Mouse (Mus musculus): Measurements from ENCODE around the gene Cenpo. TPM values are rescaled to one million over a fixed set of nuclear protein-coding genes. Genes with fewer than 3 reads are reported as not detected.
"Not testable (repeated sequence)": the region's sequence is repeated elsewhere in the genome, so short reads cannot be mapped to it uniquely, and the experiment has no call there.

The Cenpo gene
- polyA plus RNA-seq, 1 experiment from 2014 or later = 7.3 TPM

DNA sequence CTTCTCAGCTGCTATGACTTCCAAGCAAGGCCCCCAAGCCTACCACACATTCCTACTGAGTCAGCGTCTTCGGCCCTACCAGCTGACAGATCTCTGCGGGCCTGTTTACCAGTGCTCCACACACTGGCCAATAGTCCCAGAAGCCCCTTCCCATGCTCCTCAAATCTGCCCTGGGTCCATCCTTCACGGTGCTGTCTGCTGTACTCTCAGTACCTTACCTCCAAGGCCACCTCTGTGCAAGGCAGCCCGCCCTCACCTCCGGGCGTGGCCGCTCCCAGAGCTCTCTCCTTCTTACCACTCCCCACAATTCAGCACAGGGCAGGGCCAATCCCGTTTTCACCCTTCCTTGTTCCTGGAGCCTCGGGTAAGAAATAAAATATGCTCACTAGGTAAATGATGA, 11.6 kb upstream of the Cenpo start:
- H3K27ac ChIP-seq (replicated peaks in 1 of 2; ENCODE audit: control insufficient read depth in 1 of 2, insufficient read depth in 1 of 2, low read depth in 2 of 2, low read length in 2 of 2) = no peak overlapping the region
- no peaks in the 10 kb centered on the region for H3K9me3 ChIP-seq (ENCODE audit: control insufficient read depth, low read length)
- H3K36me3 ChIP-seq (ENCODE audit: control insufficient read depth, insufficient read depth, low read length) = peaks cover 12% of the 10 kb centered on the region
- H3K4me2 ChIP-seq (ENCODE audit: low read length) = no peak overlapping the region
- no peak overlapping the region for H3K9ac ChIP-seq (ENCODE audit: low read length)
- H3K4me1 ChIP-seq (ENCODE audit: control insufficient read depth in 2 of 2, insufficient read depth in 2 of 2, low read length in 2 of 2) = peaks cover 4 to 15% of the 10 kb centered on the region in 2 experiments; a peak in 3 of 4 replicates
- no peaks in the 10 kb centered on the region for H3K27me3 ChIP-seq (ENCODE audit: control insufficient read depth, insufficient read depth, low read length)
- 81% methylated on average over 10 of the region's 10 CpGs for WGBS
- ATAC-seq (ENCODE audit: insufficient number of reproducible peaks, insufficient read depth, low FRiP score, low read depth) = no peak
- no peak overlapping the region for H3K4me3 ChIP-seq (ENCODE audit: control insufficient read depth in 1 of 2, insufficient read depth in 1 of 2, low read depth in 1 of 2, low read length in 2 of 2)

DNA sequence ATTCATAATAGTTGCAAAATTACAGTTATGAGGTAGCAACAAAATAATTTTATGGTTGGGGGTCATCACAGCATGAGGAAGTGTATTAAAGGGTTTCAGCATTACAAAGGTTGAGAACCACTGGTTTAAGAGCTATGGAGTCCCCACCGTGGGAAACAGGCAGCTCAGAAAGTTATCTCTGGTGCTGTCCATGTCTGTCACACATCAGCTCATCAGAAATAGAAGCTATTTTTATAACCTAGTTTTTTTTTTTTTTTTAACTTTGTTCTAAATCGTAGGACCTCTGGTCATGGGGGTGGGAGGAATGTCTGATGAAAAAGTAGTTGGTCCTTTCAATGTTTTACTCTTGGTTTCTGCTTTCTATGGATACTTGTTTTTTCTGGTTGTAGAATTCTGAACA, 9.7 kb upstream of the Cenpo start:
- H3K27ac ChIP-seq (replicated peaks in 1 of 2; ENCODE audit: control insufficient read depth in 1 of 2, insufficient read depth in 1 of 2, low read depth in 2 of 2, low read length in 2 of 2) = no peak overlapping the region
- H3K9ac ChIP-seq (ENCODE audit: low read length) = no peak overlapping the region
- 18% methylated on average over 2 of the region's 2 CpGs for WGBS
- H3K4me1 ChIP-seq (ENCODE audit: control insufficient read depth in 2 of 2, insufficient read depth in 2 of 2, low read length in 2 of 2) = peaks cover 7 to 20% of the 10 kb centered on the region in 2 experiments
- H3K9me3 ChIP-seq (ENCODE audit: control insufficient read depth, low read length) = no peaks in the 10 kb centered on the region
- no peak overlapping the region for H3K4me3 ChIP-seq (ENCODE audit: control insufficient read depth in 1 of 2, insufficient read depth in 1 of 2, low read depth in 1 of 2, low read length in 2 of 2)
- H3K4me2 ChIP-seq (ENCODE audit: low read length) = no peak overlapping the region
- H3K36me3 ChIP-seq (ENCODE audit: control insufficient read depth, insufficient read depth, low read length) = peaks cover 7% of the 10 kb centered on the region
- ATAC-seq (ENCODE audit: insufficient number of reproducible peaks, insufficient read depth, low FRiP score, low read depth) = no peak
- H3K27me3 ChIP-seq (ENCODE audit: control insufficient read depth, insufficient read depth, low read length) = no peaks in the 10 kb centered on the region

GRCm38 (mm10) chr12:4240281-4240680, 6.2 kb upstream of the Cenpo start:
- H3K4me1 ChIP-seq (ENCODE audit: control insufficient read depth in 2 of 2, insufficient read depth in 2 of 2, low read length in 2 of 2) = peaks cover 7 to 20% of the 10 kb centered on the region in 2 experiments
- 56% methylated on average over 8 of the region's 8 CpGs for WGBS
- not testable (repeated sequence) for H3K27me3 ChIP-seq (ENCODE audit: control insufficient read depth, insufficient read depth, low read length); ATAC-seq (ENCODE audit: insufficient number of reproducible peaks, insufficient read depth, low FRiP score, low read depth); H3K9ac ChIP-seq (ENCODE audit: low read length); H3K4me3 ChIP-seq (ENCODE audit: control insufficient read depth in 1 of 2, insufficient read depth in 1 of 2, low read depth in 1 of 2, low read length in 2 of 2); H3K4me2 ChIP-seq (ENCODE audit: low read length); H3K9me3 ChIP-seq (ENCODE audit: control insufficient read depth, low read length)
- H3K27ac ChIP-seq (replicated peaks in 1 of 2; ENCODE audit: control insufficient read depth in 1 of 2, insufficient read depth in 1 of 2, low read depth in 2 of 2, low read length in 2 of 2) = peak overlapping the region; percentile 33; a peak in 1 of 4 replicates
- peaks cover 12% of the 10 kb centered on the region; the same call in 1 of the 2 replicates for H3K36me3 ChIP-seq (ENCODE audit: control insufficient read depth, insufficient read depth, low read length)

DNA sequence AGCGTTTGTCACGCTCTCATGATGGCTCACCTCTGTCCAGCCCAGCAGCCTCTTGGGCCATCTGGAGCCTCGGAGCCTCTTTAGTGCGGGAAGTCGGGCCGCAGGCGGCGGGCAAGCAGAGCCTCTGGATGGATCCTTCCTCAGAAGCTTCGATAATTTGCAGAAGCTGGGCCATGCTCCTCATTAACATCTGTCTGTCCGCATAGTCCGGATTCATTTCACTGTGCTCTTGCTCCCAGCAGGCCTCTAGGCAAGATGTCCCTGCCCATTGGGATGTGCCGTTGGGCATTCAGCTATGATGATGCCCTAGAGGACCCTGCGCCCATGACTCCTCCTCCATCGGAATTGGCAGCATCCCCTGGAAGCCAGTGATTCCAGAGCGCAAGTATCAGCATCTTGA, 3.4 kb upstream of the Cenpo start:
- Histone ChIP-seq H3K27me3 (ENCODE audit: control insufficient read depth, insufficient read depth, low read length) (no peaks in the 10 kb centered on the region), H3K27ac (replicated peaks in 1 of 2; ENCODE audit: control insufficient read depth in 1 of 2, insufficient read depth in 1 of 2, low read depth in 2 of 2, low read length in 2 of 2) (no peak overlapping the region), H3K9me3 (ENCODE audit: control insufficient read depth, low read length) (no peaks in the 10 kb centered on the region), H3K4me2 (ENCODE audit: low read length) (no peak overlapping the region), H3K36me3 (ENCODE audit: control insufficient read depth, insufficient read depth, low read length) (peaks cover 12% of the 10 kb centered on the region; the same call in 1 of the 2 replicates), H3K4me3 (ENCODE audit: control insufficient read depth in 1 of 2, insufficient read depth in 1 of 2, low read depth in 1 of 2, low read length in 2 of 2) (no peak overlapping the region), H3K9ac (ENCODE audit: low read length) (no peak overlapping the region), H3K4me1 (ENCODE audit: control insufficient read depth in 2 of 2, insufficient read depth in 2 of 2, low read length in 2 of 2) (peaks cover 7 to 14% of the 10 kb centered on the region in 2 experiments)
- no peak for ATAC-seq (ENCODE audit: insufficient number of reproducible peaks, insufficient read depth, low FRiP score, low read depth)
- 89% methylated on average over 15 of the region's 15 CpGs for WGBS

DNA sequence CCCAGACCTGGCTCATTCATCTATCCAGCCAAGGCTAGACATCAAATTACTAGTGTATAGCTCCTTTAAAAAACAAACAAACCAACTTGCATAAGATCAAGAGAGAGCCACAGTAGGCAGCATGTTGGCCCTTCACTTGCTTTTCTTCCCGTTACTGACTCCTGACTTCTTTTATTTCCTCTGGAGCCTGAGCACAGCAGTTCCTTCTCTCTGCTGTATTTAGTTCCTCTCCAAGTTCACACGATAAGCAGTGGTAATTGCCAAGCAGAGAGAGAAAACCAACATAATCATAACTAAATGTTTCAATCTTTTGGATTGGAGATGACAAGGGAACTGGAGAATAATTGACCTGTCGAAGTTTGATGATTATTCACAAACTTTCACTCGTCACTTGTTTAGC, 1.3 kb downstream of the Cenpo start:
- Histone ChIP-seq H3K27me3 (ENCODE audit: control insufficient read depth, insufficient read depth, low read length) (no peaks in the 10 kb centered on the region), H3K4me3 (ENCODE audit: control insufficient read depth in 1 of 2, insufficient read depth in 1 of 2, low read depth in 1 of 2, low read length in 2 of 2) (peak overlapping the region in 1 of 2 experiments; percentile 66; a peak in 2 of 4 replicates), H3K9me3 (ENCODE audit: control insufficient read depth, low read length) (no peaks in the 10 kb centered on the region), H3K4me2 (ENCODE audit: low read length) (peak overlapping the region; percentile 63), H3K36me3 (ENCODE audit: control insufficient read depth, insufficient read depth, low read length) (peaks cover 28% of the 10 kb centered on the region), H3K4me1 (ENCODE audit: control insufficient read depth in 2 of 2, insufficient read depth in 2 of 2, low read length in 2 of 2) (peaks cover 0 to 3% of the 10 kb centered on the region in 2 experiments; a peak in 1 of 4 replicates), H3K27ac (replicated peaks in 1 of 2; ENCODE audit: control insufficient read depth in 1 of 2, insufficient read depth in 1 of 2, low read depth in 2 of 2, low read length in 2 of 2) (no peak overlapping the region), H3K9ac (ENCODE audit: low read length) (peak overlapping the region; percentile 69)
- no peak for ATAC-seq (ENCODE audit: insufficient number of reproducible peaks, insufficient read depth, low FRiP score, low read depth)
- 46% methylated on average over 4 of the region's 4 CpGs for WGBS

GRCm38 (mm10) chr12:4230156-4230555, 3.9 kb downstream of the Cenpo start:
- Histone ChIP-seq H3K4me2 (ENCODE audit: low read length) (no peak overlapping the region), H3K4me1 (ENCODE audit: control insufficient read depth in 2 of 2, insufficient read depth in 2 of 2, low read length in 2 of 2) (peaks cover 0 to 3% of the 10 kb centered on the region in 2 experiments; a peak in 1 of 4 replicates), H3K4me3 (ENCODE audit: control insufficient read depth in 1 of 2, insufficient read depth in 1 of 2, low read depth in 1 of 2, low read length in 2 of 2) (no peak overlapping the region), H3K9ac (ENCODE audit: low read length) (no peak overlapping the region), H3K27me3 (ENCODE audit: control insufficient read depth, insufficient read depth, low read length) (no peaks in the 10 kb centered on the region), H3K27ac (replicated peaks in 1 of 2; ENCODE audit: control insufficient read depth in 1 of 2, insufficient read depth in 1 of 2, low read depth in 2 of 2, low read length in 2 of 2) (no peak overlapping the region), H3K36me3 (ENCODE audit: control insufficient read depth, insufficient read depth, low read length) (peaks cover 45% of the 10 kb centered on the region), H3K9me3 (ENCODE audit: control insufficient read depth, low read length) (no peaks in the 10 kb centered on the region)
- no peak for ATAC-seq (ENCODE audit: insufficient number of reproducible peaks, insufficient read depth, low FRiP score, low read depth)
- WGBS = 88% methylated on average over 7 of the region's 7 CpGs

DNA sequence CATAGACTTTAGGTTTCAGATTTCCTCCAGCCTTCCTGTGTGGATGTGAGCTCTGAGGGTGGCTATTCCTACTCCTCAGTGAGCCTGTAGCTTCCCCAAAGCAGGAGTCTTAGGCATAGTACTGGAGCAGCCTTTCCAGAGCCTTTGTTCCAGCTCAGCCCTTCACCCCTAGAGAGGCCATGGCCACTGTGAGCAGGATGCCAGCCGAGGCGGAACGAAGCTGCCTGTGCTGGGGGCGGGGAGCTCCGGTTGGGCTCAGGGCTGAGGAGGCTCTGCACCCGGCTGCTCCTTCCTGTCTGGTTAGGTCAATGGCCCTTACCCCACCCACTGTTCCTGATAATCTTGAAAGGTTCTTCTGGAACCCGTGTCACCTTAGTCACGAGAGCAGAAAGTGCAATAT, 21.2 kb downstream of the Cenpo start:
- no peak overlapping the region for H3K27ac ChIP-seq (replicated peaks in 1 of 2; ENCODE audit: control insufficient read depth in 1 of 2, insufficient read depth in 1 of 2, low read depth in 2 of 2, low read length in 2 of 2)
- peaks cover 67% of the 10 kb centered on the region for H3K36me3 ChIP-seq (ENCODE audit: control insufficient read depth, insufficient read depth, low read length)
- H3K4me2 ChIP-seq (ENCODE audit: low read length) = no peak overlapping the region
- ATAC-seq (ENCODE audit: insufficient number of reproducible peaks, insufficient read depth, low FRiP score, low read depth) = no peak
- no peaks in the 10 kb centered on the region for H3K27me3 ChIP-seq (ENCODE audit: control insufficient read depth, insufficient read depth, low read length)
- H3K9ac ChIP-seq (ENCODE audit: low read length) = no peak overlapping the region
- H3K9me3 ChIP-seq (ENCODE audit: control insufficient read depth, low read length) = no peaks in the 10 kb centered on the region
- no peaks in the 10 kb centered on the region; a peak in 1 of 4 replicates for H3K4me1 ChIP-seq (ENCODE audit: control insufficient read depth in 2 of 2, insufficient read depth in 2 of 2, low read length in 2 of 2)
- WGBS = 59% methylated on average over 8 of the region's 8 CpGs
- H3K4me3 ChIP-seq (ENCODE audit: control insufficient read depth in 1 of 2, insufficient read depth in 1 of 2, low read depth in 1 of 2, low read length in 2 of 2) = no peak overlapping the region

- Histone ChIP-seq H3K27me3 (ENCODE audit: control insufficient read depth, insufficient read depth, low read length) (no peaks in the 10 kb centered on the region), H3K9me3 (ENCODE audit: control insufficient read depth, low read length) (no peaks in the 10 kb centered on the region), H3K9ac (ENCODE audit: low read length) (no peak overlapping the region), H3K27ac (replicated peaks in 1 of 2; ENCODE audit: control insufficient read depth in 1 of 2, insufficient read depth in 1 of 2, low read depth in 2 of 2, low read length in 2 of 2) (no peak overlapping the region), H3K4me1 (ENCODE audit: control insufficient read depth in 2 of 2, insufficient read depth in 2 of 2, low read length in 2 of 2) (no peaks in the 10 kb centered on the region; a peak in 1 of 4 replicates), H3K4me2 (ENCODE audit: low read length) (no peak overlapping the region), H3K4me3 (ENCODE audit: control insufficient read depth in 1 of 2, insufficient read depth in 1 of 2, low read depth in 1 of 2, low read length in 2 of 2) (no peak overlapping the region), H3K36me3 (ENCODE audit: control insufficient read depth, insufficient read depth, low read length) (peaks cover 73% of the 10 kb centered on the region)
- 84% methylated on average over 9 of the region's 9 CpGs for WGBS
- ATAC-seq (ENCODE audit: insufficient number of reproducible peaks, insufficient read depth, low FRiP score, low read depth) = no peak
Observed at GRCm38 (mm10) chr12:4211174-4211573, 22.9 kb downstream of the Cenpo start.

All from heart, embryonic 14.5 days (tissue).